Mouse (Mus musculus) neural tube, embryonic 14.5 days (tissue): ENCODE results near the gene 4933434E20Rik. TPM values are rescaled to one million over a fixed set of nuclear protein-coding genes. Genes with fewer than 3 reads are reported as not detected.

ENCODE experiments used
- ATAC-seq: fragments of 200-750 bp; cut with Nextera tagmentation; 2 replicates; pipeline ENCODE4 v1.8.0; 2017; ENCODE audit warnings: low read depth, mild to moderate bottlenecking, moderate TSS enrichment, moderate library complexity
- H3K27ac ChIP-seq: fragments of 300-500 bp; sonication (generic); 2 replicates; pipeline ENCODE4 v1.5.1; 2014; ENCODE audit warnings: low read depth, mild to moderate bottlenecking, control low read depth, low read length, moderate library complexity, mixed read lengths
- H3K27me3 ChIP-seq: fragments of 300-500 bp; sonication (generic); 2 replicates; pipeline ENCODE4 v1.6.1; 2014; ENCODE audit warnings: low read length; ENCODE audit not compliant: control insufficient read depth, insufficient read depth
- H3K36me3 ChIP-seq: fragments of 300-500 bp; sonication (generic); 2 replicates; pipeline ENCODE4 v1.6.1; 2014; ENCODE audit warnings: low read length, mixed read lengths; ENCODE audit not compliant: control insufficient read depth, insufficient read depth
- H3K4me1 ChIP-seq: fragments of 300-500 bp; sonication (generic); 2 replicates; pipeline ENCODE4 v1.6.1; 2014; ENCODE audit warnings: low read length; ENCODE audit not compliant: control insufficient read depth, insufficient read depth
- H3K4me2 ChIP-seq: fragments of 300-500 bp; sonication (generic); 2 replicates; pipeline ENCODE4 v1.6.1; 2014; ENCODE audit warnings: mild to moderate bottlenecking, low read depth, low read length, control low read depth
- H3K4me3 ChIP-seq: fragments of 300-500 bp; sonication (generic); 2 replicates; pipeline ENCODE4 v1.5.1; 2014; ENCODE audit warnings: low read depth, low read length, control low read depth, mixed read lengths
- H3K9ac ChIP-seq: fragments of 300-500 bp; sonication (generic); replicated peaks from 2 replicates; pipeline ENCODE4 v1.6.1; 2014; ENCODE audit warnings: low read depth, mild to moderate bottlenecking, control low read depth, low read length, mixed read lengths
- H3K9me3 ChIP-seq: fragments of 300-500 bp; sonication (generic); 2 replicates; pipeline ENCODE4 v1.6.1; 2016; ENCODE audit warnings: low read length; ENCODE audit not compliant: control insufficient read depth
- WGBS: fragments of 180-500 bp; shearing (Covaris S2); extraction: QIAGEN DNeasy Blood & Tissue Kit; methylation state at CpG from one replicate; pipeline ENCODE4 v1.1.7; 2014; 5-methylcytosine and 5-hydroxymethylcytosine counted together
- polyA plus RNA-seq: library from polyadenylated mRNA; unstranded; fragments of >200 nt; fragmentation: Nextera tagmentation; extraction: Ambion mirVana; gene quantifications from 2 replicates; pipeline ENCODE4 v1.2.1, GENCODE M21; 2014

The 4933434E20Rik gene
- 219 and 232 TPM in 2 replicates for polyA plus RNA-seq

GRCm38 (mm10) chr3:90051441-90052350 lies at the start of gene 4933434E20Rik:
Gene 4933434E20Rik, plus strand, starts transcription at chr3:90051636.
- H3K27ac ChIP-seq, result peak within 1 kb of the TSS; percentile 92
- H3K4me1 ChIP-seq, result peaks cover 17% of the 10 kb centered on the region
- H3K4me2 ChIP-seq, result peak within 1 kb of the TSS; percentile 85
- no peaks in the 10 kb centered on the region for H3K27me3 ChIP-seq
- H3K9me3 ChIP-seq, result no peaks in the 10 kb centered on the region
- under 1% methylated on average over 42 of the region's 43 CpGs for WGBS
- peak; percentile 79 for ATAC-seq
- H3K36me3 ChIP-seq, result peaks cover 17% of the 10 kb centered on the region
- H3K4me3 ChIP-seq, result peak within 1 kb of the TSS; percentile 86
- H3K9ac ChIP-seq, result peak within 1 kb of the TSS; percentile 95

- H3K9ac ChIP-seq, result no peak overlapping the region
Observed at GRCm38 (mm10) chr3:90004091-90004796, 47.2 kb upstream of the 4933434E20Rik start.

GRCm38 (mm10) chr3:90010291-90010690 lies 41.1 kb upstream of the 4933434E20Rik start:
- ATAC-seq, result no peak
- no peak overlapping the region for H3K9ac ChIP-seq
- 90% methylated on average over 2 of the region's 2 CpGs for WGBS

More at GRCm38 (mm10) chr3:90004091-90004796, 47.2 kb upstream of the 4933434E20Rik start:
- peaks cover 56% of the 10 kb centered on the region for H3K36me3 ChIP-seq
- no peak overlapping the region for H3K4me3 ChIP-seq
- no peaks in the 10 kb centered on the region for H3K9me3 ChIP-seq
- H3K27me3 ChIP-seq, result no peaks in the 10 kb centered on the region
- no peak overlapping the region for H3K4me2 ChIP-seq
- no peak for ATAC-seq
- H3K4me1 ChIP-seq, result 0 out of 2 replicates have a peak, but pooled peaks cover 2% of the 10 kb centered on the region
- 70% methylated on average over 3 of the region's 3 CpGs for WGBS
- H3K27ac ChIP-seq, result no peak overlapping the region

GRCm38 (mm10) chr3:90016626-90017025 lies 34.8 kb upstream of the 4933434E20Rik start:
- no peak for ATAC-seq
- Histone ChIP-seq H3K27ac (no peak overlapping the region), H3K4me1 (no peaks in the 10 kb centered on the region), H3K9ac (no peak overlapping the region), H3K9me3 (no peaks in the 10 kb centered on the region), H3K36me3 (peaks cover 91% of the 10 kb centered on the region), H3K4me3 (no peak overlapping the region), H3K27me3 (no peaks in the 10 kb centered on the region), H3K4me2 (no peak overlapping the region)
- 93% methylated on average over 4 of the region's 4 CpGs for WGBS

More at GRCm38 (mm10) chr3:90010291-90010690, 41.1 kb upstream of the 4933434E20Rik start:
- H3K4me2 ChIP-seq, result no peak overlapping the region
- H3K4me1 ChIP-seq, result no peaks in the 10 kb centered on the region
- no peaks in the 10 kb centered on the region for H3K27me3 ChIP-seq
- H3K4me3 ChIP-seq, result no peak overlapping the region
- H3K36me3 ChIP-seq, result peaks cover 78% of the 10 kb centered on the region
- H3K9me3 ChIP-seq, result no peaks in the 10 kb centered on the region
- no peak overlapping the region for H3K27ac ChIP-seq

GRCm38 (mm10) chr3:90034653-90035052 lies 16.8 kb upstream of the 4933434E20Rik start:
- no peak overlapping the region for H3K4me3 ChIP-seq
- H3K4me1 ChIP-seq, result no peaks in the 10 kb centered on the region
- H3K27me3 ChIP-seq, result no peaks in the 10 kb centered on the region
- ATAC-seq, result no peak
- H3K27ac ChIP-seq, result no peak overlapping the region
- H3K4me2 ChIP-seq, result no peak overlapping the region
- no peak overlapping the region for H3K9ac ChIP-seq
- no peaks in the 10 kb centered on the region for H3K9me3 ChIP-seq
- 91% methylated on average over 2 of the region's 2 CpGs for WGBS
- peaks cover 63% of the 10 kb centered on the region for H3K36me3 ChIP-seq

- peaks cover 53% of the 10 kb centered on the region for H3K36me3 ChIP-seq
Observed at GRCm38 (mm10) chr3:90036263-90036662, 15.2 kb upstream of the 4933434E20Rik start.

GRCm38 (mm10) chr3:90049691-90050090 lies 1.7 kb upstream of the 4933434E20Rik start:
- H3K9ac ChIP-seq, result no peak overlapping the region
- WGBS, result 73% methylated on average over 3 of the region's 3 CpGs
- no peak overlapping the region for H3K4me2 ChIP-seq
- no peak overlapping the region for H3K4me3 ChIP-seq
- no peaks in the 10 kb centered on the region for H3K9me3 ChIP-seq
- peaks cover 9% of the 10 kb centered on the region for H3K4me1 ChIP-seq
- H3K27ac ChIP-seq, result no peak overlapping the region
- no peaks in the 10 kb centered on the region for H3K27me3 ChIP-seq
- no peak for ATAC-seq
- H3K36me3 ChIP-seq, result peaks cover 13% of the 10 kb centered on the region

More at GRCm38 (mm10) chr3:90036263-90036662, 15.2 kb upstream of the 4933434E20Rik start:
- H3K4me2 ChIP-seq, result no peak overlapping the region
- no peak overlapping the region for H3K27ac ChIP-seq
- H3K4me1 ChIP-seq, result no peaks in the 10 kb centered on the region
- H3K9me3 ChIP-seq, result no peaks in the 10 kb centered on the region
- H3K27me3 ChIP-seq, result no peaks in the 10 kb centered on the region
- no peak for ATAC-seq
- no peak overlapping the region for H3K9ac ChIP-seq
- H3K4me3 ChIP-seq, result no peak overlapping the region
- 95% methylated on average over 1 of the region's 1 CpGs for WGBS

- Histone ChIP-seq H3K9ac (peak within 1 kb of the TSS; percentile 95), H3K36me3 (peaks cover 13% of the 10 kb centered on the region), H3K4me2 (peak within 1 kb of the TSS; percentile 85), H3K9me3 (no peaks in the 10 kb centered on the region), H3K4me1 (peaks cover 17% of the 10 kb centered on the region), H3K4me3 (peak within 1 kb of the TSS; percentile 86), H3K27ac (peak within 1 kb of the TSS; percentile 92), H3K27me3 (no peaks in the 10 kb centered on the region)
- under 1% methylated on average over 60 of the region's 81 CpGs for WGBS
- ATAC-seq, result peak; percentile 93
Observed at GRCm38 (mm10) chr3:90052351-90053241, 1.2 kb downstream of the 4933434E20Rik start, which contains the start of gene Ubap2l. Gene Ubap2l, minus strand, starts transcription at chr3:90052628.
